ENCODE assay signal across 33 mouse cellular contexts in genomic region chr6:29286870-29287269, GRCm38 (mm10). TPM values are rescaled to one million over a fixed set of nuclear protein-coding genes. Genes with fewer than 3 reads are reported as not detected.
DNase-seq lines count a peak whose midpoint lies in the region; ATAC-seq lines count a peak whose summit lies in the region.
"Had no signal": no experiment of that assay in that cellular context is flagged by ENCODE, and none has a peak within 500 bp of the region (broad histone marks: within the 10 kb centered on the region; RNA-seq: fewer than 3 reads in every experiment).

No protein-coding gene starts in this region.

- peak; percentile 42 for DNase-seq in thymus, postnatal 0 days (ENCODE audit: low spot score)
- DNase-seq in thymus, postnatal 4 days: no peak
- DNase-seq in thymus, postnatal 25 days: peak; percentile 45
- DNase-seq in urinary bladder, postnatal 4 days (ENCODE audit: low spot score in 2 of 2): no peak
- no peak for DNase-seq in cerebellum, adult 18-20 months
- no peak for DNase-seq in gastrocnemius, postnatal 4 days (ENCODE audit: low spot score in 2 of 2)
- DNase-seq: adrenal gland, postnatal 10 days; adrenal gland, postnatal 36 days; cerebellum, adult 2 months; cerebellum, adult 9-11 months; cerebellum, postnatal 25 days; forebrain, postnatal 0 days; gastrocnemius, postnatal 25 days; heart, adult 2 months; heart, postnatal 14 days; heart, postnatal 4 days had no signal

- peak; percentile 57 for ATAC-seq in CD4-positive, CD25-positive, alpha-beta regulatory T cell, adult 4 months
- peak; percentile 76 for ATAC-seq in inflammation-experienced regulatory T-cells, adult 6 months
- ATAC-seq: forebrain, embryonic 14.5 days; forebrain, postnatal 0 days; hindbrain, postnatal 0 days had no signal

RNA-seq across cellular contexts. Expression of gene Fam71f2, which starts 7.5 kb away (rescaled TPM):
- 0.61 and 0.73 TPM in 2 replicates for polyA plus RNA-seq in thymus, postnatal 0 days (2015; fragmentation: Nextera tagmentation; extraction: Ambion mirVana)
- under 1 TPM in 1 of 2 experiments, not detected in 1; 0.44 TPM for polyA plus RNA-seq in CD4-positive, CD25-positive, alpha-beta regulatory T cell, adult 4 months (2017; shearing (Covaris generic))
- under 1 TPM in 1 of 3 experiments, not detected in 2; 0.50 TPM for polyA plus RNA-seq in inflammation-experienced regulatory T-cells, adult 6 months (2017; shearing (Covaris generic))
- under 1 TPM in 1 of 2 experiments, not detected in 1; 0.31 TPM for total RNA-seq in gastrocnemius, postnatal 4 days (2021)
- total RNA-seq: adrenal gland, adult 18-20 months; adrenal gland, postnatal 36 days; common myeloid progenitor, adult 5-6 weeks; gastrocnemius, adult 8-10 months; gastrocnemius, postnatal 25 days; heart, adult 2 months; heart, postnatal 14 days; MEL had no signal
- polyA plus RNA-seq: heart, embryonic 13.5 days had no signal

RNA-seq across cellular contexts. Expression of gene Hilpda, which starts 14.6 kb away (rescaled TPM):
- 55.2 and 59.9 TPM in 2 replicates for polyA plus RNA-seq in thymus, postnatal 0 days (2015; fragmentation: Nextera tagmentation; extraction: Ambion mirVana)
- 10 to 100 TPM; 32.4 to 37.1 TPM for polyA plus RNA-seq in CD4-positive, CD25-positive, alpha-beta regulatory T cell, adult 4 months (2017; shearing (Covaris generic))
- 10 to 100 TPM; 19.9 to 29.7 (median 25.6) TPM for polyA plus RNA-seq in inflammation-experienced regulatory T-cells, adult 6 months (2017; shearing (Covaris generic))
- 1 to 10 TPM; 7.5 to 9.5 TPM for total RNA-seq in gastrocnemius, postnatal 4 days (2021)

RNA-seq across cellular contexts. Expression of gene Fam71f1, which starts 32.1 kb away (rescaled TPM):
- polyA plus RNA-seq in thymus, postnatal 0 days (2015; fragmentation: Nextera tagmentation; extraction: Ambion mirVana): not detected in 2 replicates
- not detected for polyA plus RNA-seq in CD4-positive, CD25-positive, alpha-beta regulatory T cell, adult 4 months (2017; shearing (Covaris generic))
- polyA plus RNA-seq in inflammation-experienced regulatory T-cells, adult 6 months (2017; shearing (Covaris generic)): not detected
- not detected for total RNA-seq in gastrocnemius, postnatal 4 days (2021)
- total RNA-seq: adrenal gland, adult 18-20 months; adrenal gland, postnatal 10 days; adrenal gland, postnatal 36 days; common myeloid progenitor, adult 5-6 weeks; forebrain, postnatal 0 days; gastrocnemius, adult 8-10 months; gastrocnemius, postnatal 25 days; granulocyte monocyte progenitor cell, adult 5-6 weeks; heart, adult 2 months; heart, postnatal 14 days; heart, postnatal 4 days; hindbrain, postnatal 0 days; MEL had no signal
- polyA plus RNA-seq: cerebellum, adult 2 months; embryonic facial prominence, embryonic 15.5 days; forebrain, embryonic 11.5 days; forebrain, embryonic 14.5 days; forebrain, postnatal 0 days; frontal cortex, adult 2 months; heart, embryonic 10.5 days; heart, embryonic 16.5 days; hindbrain, embryonic 11.5 days; hindbrain, embryonic 14.5 days; hindbrain, postnatal 0 days had no signal

Comparison
In these comparisons a context has a peak if more than half of its experiments do, and no peak if none do; other contexts are left out.
1. DNase-seq: peak in thymus, postnatal 0 days (single experiment) and thymus, postnatal 25 days (single experiment); none in thymus, postnatal 4 days (single experiment), urinary bladder, postnatal 4 days (0 of 2), cerebellum, adult 18-20 months (0 of 2) and gastrocnemius, postnatal 4 days (0 of 2).